Comparison of ENCODE assay signal across 8 mouse cellular contexts in genomic region chr19:10602787-10603186, GRCm38 (mm10). TPM values are rescaled to one million over a fixed set of nuclear protein-coding genes. Genes with fewer than 3 reads are reported as not detected.
DNase-seq lines count a peak whose midpoint lies in the region; ATAC-seq and TF ChIP-seq lines count a peak whose summit lies in the region.

No protein-coding gene starts in this region.

- 2% methylated on average over 9 of the region's 9 CpGs for WGBS in bone marrow, adult 2 months
- WGBS in embryonic facial prominence, embryonic 15.5 days = 2% methylated on average over 9 of the region's 9 CpGs
- 4% methylated on average over 9 of the region's 9 CpGs for WGBS in heart, embryonic 10.5 days
- 2% methylated on average over 9 of the region's 9 CpGs for WGBS in kidney, embryonic 15.5 days

- H3K9me3 ChIP-seq in embryonic facial prominence, embryonic 15.5 days (replicated peaks) = no peaks in the 10 kb centered on the region
- no peaks in the 10 kb centered on the region for H3K9me3 ChIP-seq in heart, embryonic 10.5 days
- no peaks in the 10 kb centered on the region for H3K9me3 ChIP-seq in kidney, embryonic 15.5 days (replicated peaks)

- peak; percentile 94 for TF ChIP-seq CTCF in bone marrow, adult 2 months (IDR thresholded peaks at IDR 0.05; ENCODE audit: control insufficient read depth, insufficient read depth, low read length)

- no peak overlapping the region for H3K4me3 ChIP-seq in bone marrow, adult 2 months (replicated peaks; ENCODE audit: control insufficient read depth, low read depth, low read length)
- H3K4me3 ChIP-seq in embryonic facial prominence, embryonic 15.5 days (replicated peaks) = peak overlapping the region; percentile 38
- peak overlapping the region; percentile 45 for H3K4me3 ChIP-seq in heart, embryonic 10.5 days
- H3K4me3 ChIP-seq in kidney, embryonic 15.5 days (replicated peaks) = peak overlapping the region; percentile 34

- peak overlapping the region; percentile 60 for H3K27ac ChIP-seq in bone marrow, adult 2 months (ENCODE audit: control insufficient read depth, insufficient read depth, low read depth, low read length, poor library complexity)
- H3K27ac ChIP-seq in embryonic facial prominence, embryonic 15.5 days (replicated peaks) = peak overlapping the region; percentile 91
- H3K27ac ChIP-seq in heart, embryonic 10.5 days = peak overlapping the region; percentile 97
- H3K27ac ChIP-seq in kidney, embryonic 15.5 days = peak overlapping the region; percentile 97

- H3K27me3 ChIP-seq in embryonic facial prominence, embryonic 15.5 days = no peaks in the 10 kb centered on the region
- no peaks in the 10 kb centered on the region for H3K27me3 ChIP-seq in heart, embryonic 10.5 days (ENCODE audit: insufficient read depth, poor library complexity, severe bottlenecking)
- H3K27me3 ChIP-seq in kidney, embryonic 15.5 days = no peaks in the 10 kb centered on the region

- peak; percentile 70 for ATAC-seq in embryonic facial prominence, embryonic 15.5 days (ENCODE audit: insufficient number of reproducible peaks, low FRiP score, low TSS enrichment, low read depth)
- ATAC-seq in kidney, embryonic 15.5 days (replicated peaks; ENCODE audit: low FRiP score) = peak; percentile 55
- peak; percentile 57; the same call in 1 of the 2 replicates for ATAC-seq in monocyte, adult 5-6 weeks (replicated peaks; ENCODE audit: insufficient number of reproducible peaks, low FRiP score, low TSS enrichment, poor library complexity, severe bottlenecking)

- peak; percentile 93 for DNase-seq in 416B (ENCODE audit: low read depth)
- peak; percentile 93 for DNase-seq in heart, embryonic 10.5 days (ENCODE audit: low spot score)
- peak; percentile 90 for DNase-seq in liver
- DNase-seq in spleen, postnatal 4 days (ENCODE audit: low spot score in 2 of 2) = peak; percentile 83 to 94

- H3K36me3 ChIP-seq in embryonic facial prominence, embryonic 15.5 days = peaks cover 27% of the 10 kb centered on the region
- peaks cover 35% of the 10 kb centered on the region for H3K36me3 ChIP-seq in heart, embryonic 10.5 days
- peaks cover 36% of the 10 kb centered on the region for H3K36me3 ChIP-seq in kidney, embryonic 15.5 days

- peak overlapping the region; percentile 52 for H3K4me2 ChIP-seq in embryonic facial prominence, embryonic 15.5 days (replicated peaks)
- H3K4me2 ChIP-seq in kidney, embryonic 15.5 days = peak overlapping the region; percentile 72

- peaks cover 2% of the 10 kb centered on the region; the same call in 1 of the 2 replicates for H3K4me1 ChIP-seq in bone marrow, adult 2 months (ENCODE audit: control insufficient read depth, insufficient read depth, low read length)
- H3K4me1 ChIP-seq in embryonic facial prominence, embryonic 15.5 days = peaks cover 36% of the 10 kb centered on the region
- H3K4me1 ChIP-seq in heart, embryonic 10.5 days = peaks cover 35% of the 10 kb centered on the region
- peaks cover 42% of the 10 kb centered on the region for H3K4me1 ChIP-seq in kidney, embryonic 15.5 days

- no peak for TF ChIP-seq POLR2A in bone marrow, adult 2 months (IDR thresholded peaks at IDR 0.05; ENCODE audit: borderline replicate concordance, control insufficient read depth, low read depth, low read length)

- H3K9ac ChIP-seq in embryonic facial prominence, embryonic 15.5 days = peak overlapping the region; percentile 28
- H3K9ac ChIP-seq in kidney, embryonic 15.5 days = peak overlapping the region; percentile 35

RNA-seq across cellular contexts. Expression of gene Ddb1, which starts 2.3 kb away (rescaled TPM):
- polyA plus RNA-seq in bone marrow, adult 2 months (2011; ENCODE audit: insufficient read depth, insufficient read length, low replicate concordance, missing spikeins) = 59.3 and 107 TPM in 2 replicates
- polyA plus RNA-seq in embryonic facial prominence, embryonic 15.5 days (2015; fragmentation: Nextera tagmentation; extraction: Ambion mirVana) = 338 and 340 TPM in 2 replicates
- 410 and 426 TPM in 2 replicates for polyA plus RNA-seq in heart, embryonic 10.5 days (2016; fragmentation: Nextera tagmentation; extraction: Ambion mirVana)
- 338 and 368 TPM in 2 replicates for polyA plus RNA-seq in kidney, embryonic 15.5 days (2015; fragmentation: Nextera tagmentation; extraction: Ambion mirVana)
- total RNA-seq in monocyte, adult 5-6 weeks (2017) = 228 to 236 TPM (median 231 TPM) in 3 replicates

RNA-seq across cellular contexts. Expression of gene Tkfc, which starts 2.7 kb away (rescaled TPM):
- polyA plus RNA-seq in bone marrow, adult 2 months (2011; ENCODE audit: insufficient read depth, insufficient read length, low replicate concordance, missing spikeins) = 3.7 and 5.3 TPM in 2 replicates
- polyA plus RNA-seq in embryonic facial prominence, embryonic 15.5 days (2015; fragmentation: Nextera tagmentation; extraction: Ambion mirVana) = 14.4 and 18.8 TPM in 2 replicates
- 15.2 and 17.3 TPM in 2 replicates for polyA plus RNA-seq in heart, embryonic 10.5 days (2016; fragmentation: Nextera tagmentation; extraction: Ambion mirVana)
- 32.3 and 38.7 TPM in 2 replicates for polyA plus RNA-seq in kidney, embryonic 15.5 days (2015; fragmentation: Nextera tagmentation; extraction: Ambion mirVana)
- 2.1 to 4.3 TPM (median 2.8 TPM) in 3 replicates for total RNA-seq in monocyte, adult 5-6 weeks (2017)

RNA-seq across cellular contexts. Expression of gene Tmem138, which starts 25.6 kb away (rescaled TPM):
- polyA plus RNA-seq in bone marrow, adult 2 months (2011; ENCODE audit: insufficient read depth, insufficient read length, low replicate concordance, missing spikeins) = 7.2 and 16.5 TPM in 2 replicates
- 37.2 and 46.2 TPM in 2 replicates for polyA plus RNA-seq in embryonic facial prominence, embryonic 15.5 days (2015; fragmentation: Nextera tagmentation; extraction: Ambion mirVana)
- 28.1 and 39.9 TPM in 2 replicates for polyA plus RNA-seq in heart, embryonic 10.5 days (2016; fragmentation: Nextera tagmentation; extraction: Ambion mirVana)
- 43.2 and 46.9 TPM in 2 replicates for polyA plus RNA-seq in kidney, embryonic 15.5 days (2015; fragmentation: Nextera tagmentation; extraction: Ambion mirVana)
- total RNA-seq in monocyte, adult 5-6 weeks (2017) = 0.48 to 7.5 TPM (median 5.7 TPM) in 3 replicates

RNA-seq across cellular contexts. Expression of gene Cyb561a3, which starts 25.8 kb away (rescaled TPM):
- 17.7 and 34.4 TPM in 2 replicates for polyA plus RNA-seq in bone marrow, adult 2 months (2011; ENCODE audit: insufficient read depth, insufficient read length, low replicate concordance, missing spikeins)
- 24.5 and 25.8 TPM in 2 replicates for polyA plus RNA-seq in embryonic facial prominence, embryonic 15.5 days (2015; fragmentation: Nextera tagmentation; extraction: Ambion mirVana)
- polyA plus RNA-seq in heart, embryonic 10.5 days (2016; fragmentation: Nextera tagmentation; extraction: Ambion mirVana) = 13.0 and 13.7 TPM in 2 replicates
- 16.6 and 16.7 TPM in 2 replicates for polyA plus RNA-seq in kidney, embryonic 15.5 days (2015; fragmentation: Nextera tagmentation; extraction: Ambion mirVana)
- total RNA-seq in monocyte, adult 5-6 weeks (2017) = 18.9 to 42.4 TPM (median 29.1 TPM) in 3 replicates

RNA-seq across cellular contexts. Expression of gene Vwce, which starts 31.2 kb away (rescaled TPM):
- 0.41 and 0.77 TPM in 2 replicates for polyA plus RNA-seq in bone marrow, adult 2 months (2011; ENCODE audit: insufficient read depth, insufficient read length, low replicate concordance, missing spikeins)
- polyA plus RNA-seq in embryonic facial prominence, embryonic 15.5 days (2015; fragmentation: Nextera tagmentation; extraction: Ambion mirVana) = 2.1 and 2.6 TPM in 2 replicates
- polyA plus RNA-seq in heart, embryonic 10.5 days (2016; fragmentation: Nextera tagmentation; extraction: Ambion mirVana) = 0.81 and 3.0 TPM in 2 replicates
- polyA plus RNA-seq in kidney, embryonic 15.5 days (2015; fragmentation: Nextera tagmentation; extraction: Ambion mirVana) = 3.0 and 3.2 TPM in 2 replicates
- total RNA-seq in monocyte, adult 5-6 weeks (2017) = not detected in 3 replicates
